Mouse (Mus musculus) lung, postnatal 0 days (tissue): ENCODE data around the gene Ctsh.

ENCODE experiments used
- CTCF ChIP-seq: IDR thresholded peaks from 2 replicates; pipeline ENCODE4 v1.5.1; 2016; ENCODE audit warnings: antibody characterized with exemption, mild to moderate bottlenecking
- EP300 ChIP-seq: IDR thresholded peaks from 2 replicates; pipeline ENCODE4 v1.6.1; 2016; ENCODE audit warnings: antibody characterized with exemption, mild to moderate bottlenecking, control low read depth

GRCm38 (mm10) chr9:90070174-90070573 is 16.2 kb downstream of the Ctsh start:
- no peak for TF ChIP-seq CTCF
- TF ChIP-seq EP300: no peak
